Mouse (Mus musculus): ENCODE data around the gene Decr2. TPM values are rescaled to one million over a fixed set of nuclear protein-coding genes. Genes with fewer than 3 reads are reported as not detected.
A peak's percentile ranks its signal among the peaks of the same experiment; 100 is the strongest.
"Not testable (repeated sequence)": the region's sequence is repeated elsewhere in the genome, so short reads cannot be mapped to it uniquely, and the experiment has no call there.

Decr2 gene
- polyA plus RNA-seq, 1 experiment from 2014 or later, result 33.5 TPM

- H3K27me3 ChIP-seq, result no peaks in the 10 kb centered on the region
- 64% methylated on average over 10 of the region's 10 CpGs for WGBS
- peak overlapping the region; percentile 10 for H3K27ac ChIP-seq
- H3K4me1 ChIP-seq (replicated peaks), result peaks cover 46% of the 10 kb centered on the region
- no peaks in the 10 kb centered on the region for H3K9me3 ChIP-seq
- H3K4me2 ChIP-seq, result no peak overlapping the region
- H3K9ac ChIP-seq, result no peak overlapping the region
- H3K36me3 ChIP-seq, result peaks cover 3% of the 10 kb centered on the region; the same call in 1 of the 2 replicates
- no peak overlapping the region for H3K4me3 ChIP-seq
- no peak for ATAC-seq (ENCODE audit: low FRiP score)
These were observed 43.7 kb downstream of the Decr2 start for GRCm38 (mm10) chr17:26046253-26046997.

DNA sequence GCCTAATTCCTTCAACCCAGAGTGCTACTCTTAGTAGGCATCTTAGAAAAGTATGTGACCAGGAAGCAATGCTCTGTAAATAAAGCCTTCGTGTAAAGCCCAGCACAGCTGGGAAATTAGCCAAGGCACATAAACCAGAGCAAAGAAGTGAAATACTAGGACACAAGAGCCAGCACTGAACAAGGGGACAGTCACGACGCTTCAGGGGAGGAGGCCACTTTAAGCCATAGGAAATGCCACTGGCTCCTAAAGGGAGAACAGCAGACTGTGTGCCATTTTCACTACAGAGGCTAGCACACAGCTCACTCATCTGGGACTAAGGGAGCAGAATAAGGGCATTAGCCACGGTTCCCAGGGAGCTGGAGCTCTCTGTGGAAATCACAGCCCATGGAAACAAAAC is 44.9 kb downstream of the Decr2 start:
- 34% methylated on average over 4 of the region's 4 CpGs for WGBS
- Histone ChIP-seq H3K27me3 (no peaks in the 10 kb centered on the region), H3K4me3 (no peak overlapping the region), H3K9ac (no peak overlapping the region), H3K36me3 (peaks cover 2% of the 10 kb centered on the region; the same call in 1 of the 2 replicates), H3K4me2 (no peak overlapping the region), H3K9me3 (no peaks in the 10 kb centered on the region), H3K4me1 (replicated peaks) (peaks cover 50% of the 10 kb centered on the region), H3K27ac (peak overlapping the region; percentile 73)
- no peak for ATAC-seq (ENCODE audit: low FRiP score)

DNA sequence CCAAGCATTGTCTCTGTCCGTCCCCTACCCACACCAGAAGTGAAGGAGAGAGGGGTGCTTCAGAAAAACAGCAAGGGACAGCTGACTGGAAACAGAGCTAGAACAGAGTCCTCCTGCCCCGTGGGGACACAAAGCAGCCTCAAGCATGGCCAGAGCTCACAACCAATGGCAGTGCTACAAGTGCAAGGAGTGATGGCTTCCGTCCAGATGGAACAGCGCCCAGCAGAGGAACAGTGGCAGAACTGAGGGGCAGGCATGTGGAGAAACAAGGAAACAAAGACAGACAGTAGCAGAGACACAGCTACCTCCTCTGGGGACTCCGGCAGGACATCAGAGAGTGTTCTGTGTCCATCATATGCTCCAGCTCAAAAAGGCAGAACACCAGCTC is 46.9 kb downstream of the Decr2 start:
- peak; percentile 81 for ATAC-seq (ENCODE audit: low FRiP score)
- Histone ChIP-seq H3K9ac (peak overlapping the region; percentile 51; the same call in 1 of the 2 replicates), H3K27me3 (no peaks in the 10 kb centered on the region), H3K36me3 (no peaks in the 10 kb centered on the region), H3K4me3 (no peak overlapping the region), H3K4me1 (replicated peaks) (peaks cover 50% of the 10 kb centered on the region), H3K27ac (peak overlapping the region; percentile 90), H3K4me2 (peak overlapping the region; percentile 23), H3K9me3 (no peaks in the 10 kb centered on the region)
- 45% methylated on average over 5 of the region's 5 CpGs for WGBS

DNA sequence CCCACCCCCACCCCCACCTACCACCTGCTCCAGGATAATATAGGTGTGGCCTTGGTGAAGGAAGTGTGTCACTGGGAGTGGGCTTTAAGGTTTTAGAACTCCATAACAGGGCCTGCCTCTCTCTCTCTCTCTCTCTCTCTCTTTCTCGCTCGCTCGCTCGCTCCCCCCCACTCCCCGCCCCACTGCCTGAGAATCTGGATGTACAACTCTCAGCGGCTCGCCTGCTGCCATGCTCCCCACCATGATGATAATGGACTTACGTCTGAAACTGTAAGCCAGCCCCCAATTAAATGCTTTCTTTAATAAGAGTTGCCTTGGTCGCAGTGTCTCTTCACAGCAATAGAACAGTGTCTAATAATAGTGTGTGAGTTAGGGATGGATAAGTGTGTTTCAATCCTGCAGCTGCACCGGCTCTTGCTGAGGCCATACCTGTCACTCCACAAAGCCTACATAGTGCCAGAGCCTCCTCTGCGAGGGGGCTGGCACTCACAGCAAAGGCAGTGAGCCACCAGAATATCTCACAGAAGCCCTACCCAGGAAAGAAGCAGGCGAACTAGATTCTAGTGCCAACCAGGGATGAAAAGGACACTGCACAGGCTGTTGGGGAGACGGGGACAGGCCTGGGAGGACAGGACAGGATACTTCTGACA is 47.4 kb downstream of the Decr2 start:
- ATAC-seq (ENCODE audit: low FRiP score), result peak; percentile 38
- Histone ChIP-seq H3K4me1 (replicated peaks) (peaks cover 50% of the 10 kb centered on the region), H3K9ac (peak overlapping the region; percentile 51), H3K36me3 (no peaks in the 10 kb centered on the region), H3K4me3 (no peak overlapping the region), H3K27ac (peak overlapping the region; percentile 90), H3K4me2 (peak overlapping the region; percentile 23), H3K27me3 (no peaks in the 10 kb centered on the region), H3K9me3 (no peaks in the 10 kb centered on the region)
- 66% methylated on average over 13 of the region's 13 CpGs for WGBS

DNA sequence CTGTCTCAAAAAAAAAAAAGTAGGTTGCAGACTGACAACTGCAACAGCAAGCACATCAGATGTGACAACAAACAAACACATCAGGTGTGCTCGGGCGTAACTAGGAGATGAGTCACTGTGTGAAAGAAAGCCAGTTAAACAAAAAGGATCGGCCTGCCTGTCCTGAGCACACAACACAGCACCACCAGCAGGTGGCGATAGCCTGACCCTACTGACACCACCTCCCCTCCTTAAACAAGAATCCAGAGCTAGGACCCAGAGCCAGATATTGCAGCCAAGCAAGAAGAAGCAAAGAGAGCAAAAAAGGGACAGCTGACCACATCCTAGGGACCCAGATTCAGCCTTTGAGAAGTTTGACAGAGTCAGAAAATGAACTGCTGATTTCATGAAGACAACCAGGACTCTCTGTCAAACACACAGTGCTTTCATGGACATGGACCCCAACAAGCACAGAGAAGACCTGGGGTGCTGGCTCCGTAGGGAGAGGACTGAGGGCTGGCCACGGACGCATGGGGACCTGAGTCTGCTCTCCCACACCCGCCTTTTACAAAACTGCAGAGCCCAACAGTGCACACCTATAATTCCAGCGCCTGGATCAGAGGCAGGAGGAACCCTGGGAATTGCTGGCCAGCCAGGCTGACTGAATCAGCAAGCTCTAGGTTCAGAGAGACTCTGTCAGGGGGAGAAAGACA is 48.9 kb downstream of the Decr2 start:
- Histone ChIP-seq H3K9me3 (no peaks in the 10 kb centered on the region), H3K27me3 (no peaks in the 10 kb centered on the region), H3K4me2 (no peak overlapping the region), H3K36me3 (peaks cover 2% of the 10 kb centered on the region), H3K4me1 (replicated peaks) (peaks cover 39% of the 10 kb centered on the region), H3K4me3 (no peak overlapping the region), H3K27ac (no peak overlapping the region), H3K9ac (no peak overlapping the region)
- WGBS, result 50% methylated on average over 9 of the region's 9 CpGs
- no peak for ATAC-seq (ENCODE audit: low FRiP score)

- 90% methylated on average over 8 of the region's 8 CpGs for WGBS
- H3K4me3 ChIP-seq; ATAC-seq (ENCODE audit: low FRiP score); H3K4me2 ChIP-seq; H3K9ac ChIP-seq; H3K36me3 ChIP-seq; H3K27me3 ChIP-seq; H3K9me3 ChIP-seq; H3K27ac ChIP-seq: not testable (repeated sequence)
- peaks cover 33% of the 10 kb centered on the region for H3K4me1 ChIP-seq (replicated peaks)
These were observed 49.4 kb downstream of the Decr2 start for GRCm38 (mm10) chr17:26040711-26041110.

DNA sequence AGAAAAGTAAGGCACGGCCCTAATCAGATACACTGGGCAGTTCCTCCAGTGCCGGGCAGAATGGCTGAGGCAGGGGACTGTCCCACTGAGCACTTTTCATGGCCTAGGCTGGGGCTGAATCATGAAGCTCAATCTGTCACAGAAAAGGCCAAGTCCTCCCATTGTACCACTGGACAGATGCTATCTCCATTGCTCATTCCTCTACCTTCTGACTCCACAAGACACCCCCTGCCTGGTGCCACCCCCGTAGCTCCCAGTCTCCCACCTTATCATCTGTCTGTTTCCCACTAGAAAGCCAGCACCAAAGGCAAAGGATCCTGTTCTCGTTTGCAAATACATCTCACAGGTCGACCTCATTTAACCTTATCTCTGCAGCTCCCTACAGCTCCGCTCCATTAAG is 58.1 kb downstream of the Decr2 start:
- WGBS, result 89% methylated on average over 6 of the region's 6 CpGs

GRCm38 (mm10) chr17:26031583-26031982 is 58.6 kb downstream of the Decr2 start:
- H3K27me3 ChIP-seq, result no peaks in the 10 kb centered on the region
- WGBS, result 95% methylated on average over 5 of the region's 5 CpGs
- no peaks in the 10 kb centered on the region for H3K9me3 ChIP-seq
- no peak overlapping the region for H3K4me3 ChIP-seq
- 0 out of 2 replicates have a peak, but pooled peaks cover 5% of the 10 kb centered on the region for H3K4me1 ChIP-seq (replicated peaks)
- no peak overlapping the region for H3K4me2 ChIP-seq
- ATAC-seq (ENCODE audit: low FRiP score), result no peak
- no peak overlapping the region for H3K9ac ChIP-seq
- peaks cover 51% of the 10 kb centered on the region for H3K36me3 ChIP-seq
- H3K27ac ChIP-seq, result no peak overlapping the region

More for the DNA sequence above, 58.1 kb downstream of the Decr2 start:
- no peaks in the 10 kb centered on the region for H3K27me3 ChIP-seq
- H3K4me2 ChIP-seq, result no peak overlapping the region
- H3K9me3 ChIP-seq, result no peaks in the 10 kb centered on the region
- H3K4me1 ChIP-seq (replicated peaks), result 0 out of 2 replicates have a peak, but pooled peaks cover 5% of the 10 kb centered on the region
- no peak overlapping the region for H3K27ac ChIP-seq
- ATAC-seq (ENCODE audit: low FRiP score), result no peak
- no peak overlapping the region for H3K4me3 ChIP-seq
- H3K36me3 ChIP-seq, result peaks cover 50% of the 10 kb centered on the region
- no peak overlapping the region for H3K9ac ChIP-seq

Other genes with a start within 250 kb of the Decr2 start
- 8.1 and 8.5 TPM in 2 replicates for gene Gm20683, start 248.6 kb downstream of the Decr2 start, polyA plus RNA-seq (2015; fragmentation: Nextera tagmentation; extraction: Ambion mirVana)
- gene Rhot2, start 245.5 kb downstream of the Decr2 start, polyA plus RNA-seq (2015; fragmentation: Nextera tagmentation; extraction: Ambion mirVana), result 14.5 and 15.9 TPM in 2 replicates
- gene Wdr90, start 228.8 kb downstream of the Decr2 start, polyA plus RNA-seq (2015; fragmentation: Nextera tagmentation; extraction: Ambion mirVana), result 19.4 and 19.8 TPM in 2 replicates
- gene Mcrip2, start 221.6 kb downstream of the Decr2 start, polyA plus RNA-seq (2015; fragmentation: Nextera tagmentation; extraction: Ambion mirVana), result 11.4 and 11.7 TPM in 2 replicates
- gene Mettl26, start 215.3 kb downstream of the Decr2 start, polyA plus RNA-seq (2015; fragmentation: Nextera tagmentation; extraction: Ambion mirVana), result 63.0 and 65.7 TPM in 2 replicates
- 0.45 and 0.63 TPM in 2 replicates for gene Wfikkn1, start 209.5 kb downstream of the Decr2 start, polyA plus RNA-seq (2015; fragmentation: Nextera tagmentation; extraction: Ambion mirVana)
- gene Rab40c, start 170.6 kb downstream of the Decr2 start, polyA plus RNA-seq (2015; fragmentation: Nextera tagmentation; extraction: Ambion mirVana), result 45.5 and 48.7 TPM in 2 replicates
- gene Pigq, start 145.4 kb downstream of the Decr2 start, polyA plus RNA-seq (2015; fragmentation: Nextera tagmentation; extraction: Ambion mirVana), result 57.1 and 58.9 TPM in 2 replicates
- 0.09 TPM in 1 of 2 replicates, not detected in the other for gene Nhlrc4, start 145.4 kb downstream of the Decr2 start, polyA plus RNA-seq (2015; fragmentation: Nextera tagmentation; extraction: Ambion mirVana)
- 0.56 and 0.77 TPM in 2 replicates for gene A930017K11Rik, start 137.8 kb downstream of the Decr2 start, polyA plus RNA-seq (2015; fragmentation: Nextera tagmentation; extraction: Ambion mirVana)
- 20.4 and 21.6 TPM in 2 replicates for gene Capn15, start 104.5 kb downstream of the Decr2 start, polyA plus RNA-seq (2015; fragmentation: Nextera tagmentation; extraction: Ambion mirVana)
- 28.7 and 29.5 TPM in 2 replicates for gene Rab11fip3, start 20.8 kb downstream of the Decr2 start, polyA plus RNA-seq (2015; fragmentation: Nextera tagmentation; extraction: Ambion mirVana)
- 29.8 and 31.6 TPM in 2 replicates for gene Nme4, start 5.3 kb upstream of the Decr2 start, polyA plus RNA-seq (2015; fragmentation: Nextera tagmentation; extraction: Ambion mirVana)
- 3.0 and 3.7 TPM in 2 replicates for gene Tmem8, start 23.0 kb upstream of the Decr2 start, polyA plus RNA-seq (2015; fragmentation: Nextera tagmentation; extraction: Ambion mirVana)
- 177 and 178 TPM in 2 replicates for gene Mrpl28, start 33.2 kb upstream of the Decr2 start, polyA plus RNA-seq (2015; fragmentation: Nextera tagmentation; extraction: Ambion mirVana)
- 8.5 and 9.7 TPM in 2 replicates for gene Axin1, start 48.4 kb upstream of the Decr2 start, polyA plus RNA-seq (2015; fragmentation: Nextera tagmentation; extraction: Ambion mirVana)
- gene Pdia2, start 108.8 kb upstream of the Decr2 start, polyA plus RNA-seq (2015; fragmentation: Nextera tagmentation; extraction: Ambion mirVana), result 0.30 and 0.36 TPM in 2 replicates
- gene Rgs11, start 112.6 kb upstream of the Decr2 start, polyA plus RNA-seq (2015; fragmentation: Nextera tagmentation; extraction: Ambion mirVana), result 9.0 and 9.5 TPM in 2 replicates
- gene Arhgdig, start 117.4 kb upstream of the Decr2 start, polyA plus RNA-seq (2015; fragmentation: Nextera tagmentation; extraction: Ambion mirVana), result 65.7 and 75.1 TPM in 2 replicates
- 30.8 and 31.4 TPM in 2 replicates for gene Fam234a, start 153.9 kb upstream of the Decr2 start, polyA plus RNA-seq (2015; fragmentation: Nextera tagmentation; extraction: Ambion mirVana)
- 117 and 118 TPM in 2 replicates for gene Luc7l, start 162.6 kb upstream of the Decr2 start, polyA plus RNA-seq (2015; fragmentation: Nextera tagmentation; extraction: Ambion mirVana)